Mouse (Mus musculus) limb, embryonic 12.5 days (tissue): ENCODE results near the gene Poc1b. TPM values are rescaled to one million over a fixed set of nuclear protein-coding genes. Genes with fewer than 3 reads are reported as not detected.
A peak's percentile ranks its signal among the peaks of the same experiment; 100 is the strongest.

Source experiments
- ATAC-seq: fragments of 200-750 bp; cut with Nextera tagmentation; 2 replicates; pipeline ENCODE4 v1.8.0; 2017; ENCODE audit warnings: low read depth, moderate TSS enrichment; ENCODE audit not compliant: insufficient number of reproducible peaks, insufficient read depth, low FRiP score, low TSS enrichment
- H3K27ac ChIP-seq: fragments of 300-500 bp; sonication (generic); 2 replicates; pipeline ENCODE4 v1.5.1; 2016; ENCODE audit warnings: mild to moderate bottlenecking, moderate library complexity
- H3K27me3 ChIP-seq: fragments of 300-500 bp; sonication (generic); 2 replicates; pipeline ENCODE4 v1.6.1; 2016; ENCODE audit warnings: mild to moderate bottlenecking, moderate library complexity
- H3K36me3 ChIP-seq: fragments of 300-500 bp; sonication (generic); 2 replicates; pipeline ENCODE4 v1.6.1; 2016; ENCODE audit warnings: mild to moderate bottlenecking, moderate library complexity
- H3K4me1 ChIP-seq: fragments of 300-500 bp; sonication (generic); replicated peaks from 2 replicates; pipeline ENCODE4 v1.6.1; 2016
- H3K4me2 ChIP-seq: fragments of 300-500 bp; sonication (generic); 2 replicates; pipeline ENCODE4 v1.6.1; 2016; ENCODE audit warnings: mild to moderate bottlenecking, moderate library complexity
- H3K4me3 ChIP-seq: fragments of 300-500 bp; sonication (generic); replicated peaks from 2 replicates; pipeline ENCODE4 v1.5.1; 2016; ENCODE audit warnings: mild to moderate bottlenecking
- H3K9ac ChIP-seq: fragments of 300-500 bp; sonication (generic); replicated peaks from 2 replicates; pipeline ENCODE4 v1.6.1; 2016; ENCODE audit warnings: mild to moderate bottlenecking, moderate library complexity
- H3K9me3 ChIP-seq: fragments of 300-500 bp; sonication (generic); 2 replicates; pipeline ENCODE4 v1.6.1; 2016; ENCODE audit warnings: mild to moderate bottlenecking, moderate library complexity
- WGBS: fragments of 180-500 bp; shearing (Covaris S2); methylation state at CpG from one replicate; pipeline ENCODE4 v1.1.7; 2016; 5-methylcytosine and 5-hydroxymethylcytosine counted together
- polyA plus RNA-seq: library from polyadenylated mRNA; unstranded; fragments of >200 nt; fragmentation: Nextera tagmentation; extraction: Ambion mirVana; gene quantifications from 2 replicates; pipeline ENCODE4 v1.2.1, GENCODE M21; 2016

Poc1b gene
- polyA plus RNA-seq, 1 experiment from 2014 or later, result 22.7 TPM

GRCm38 (mm10) chr10:99229031-99229684, 122.3 kb downstream of the Poc1b start:
- H3K36me3 ChIP-seq, result no peaks in the 10 kb centered on the region
- peaks cover 21% of the 10 kb centered on the region for H3K4me1 ChIP-seq
- no peaks in the 10 kb centered on the region for H3K27me3 ChIP-seq
- peak; percentile 52; the same call in 1 of the 2 replicates for ATAC-seq
- H3K9me3 ChIP-seq, result no peaks in the 10 kb centered on the region
- peak overlapping the region; percentile 73 for H3K27ac ChIP-seq
- WGBS, result 4% methylated on average over 16 of the region's 16 CpGs
- peak overlapping the region; percentile 57 for H3K4me2 ChIP-seq
- no peak overlapping the region for H3K9ac ChIP-seq
- H3K4me3 ChIP-seq, result peak overlapping the region; percentile 6; the same call in 1 of the 2 replicates

- H3K36me3 ChIP-seq, result no peaks in the 10 kb centered on the region
- no peak overlapping the region for H3K9ac ChIP-seq
- 76% methylated on average over 7 of the region's 7 CpGs for WGBS
- no peak overlapping the region for H3K27ac ChIP-seq
- no peak for ATAC-seq
- no peak overlapping the region for H3K4me2 ChIP-seq
- H3K27me3 ChIP-seq, result no peaks in the 10 kb centered on the region
- peaks cover 23% of the 10 kb centered on the region for H3K4me1 ChIP-seq
- H3K9me3 ChIP-seq, result no peaks in the 10 kb centered on the region
- no peak overlapping the region for H3K4me3 ChIP-seq
Observed at GRCm38 (mm10) chr10:99232518-99233227, 125.8 kb downstream of the Poc1b start.

DNA sequence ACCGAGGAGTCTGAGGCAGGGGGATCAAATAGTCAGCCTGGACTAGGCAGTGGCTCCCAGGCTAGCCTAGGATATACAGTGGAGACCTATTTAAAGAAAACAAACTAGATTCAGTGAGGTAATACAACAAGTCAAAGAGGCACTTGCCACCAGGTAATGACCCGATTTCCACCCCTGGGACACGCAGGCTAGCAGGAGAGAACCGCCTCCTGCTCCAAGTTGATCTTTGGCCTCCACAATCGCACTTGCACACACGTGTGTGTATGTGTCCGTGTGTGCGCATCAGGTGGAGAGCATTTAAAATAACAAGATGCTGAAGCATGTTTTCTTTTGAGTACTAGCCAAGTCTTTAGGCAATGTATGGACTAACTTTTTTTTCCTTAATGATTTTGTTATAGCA, 127.5 kb downstream of the Poc1b start:
- WGBS, result 91% methylated on average over 8 of the region's 8 CpGs
- no peaks in the 10 kb centered on the region for H3K9me3 ChIP-seq

GRCm38 (mm10) chr10:99235081-99235480, 128.2 kb downstream of the Poc1b start:
- ATAC-seq, result no peak
- WGBS, result 93% methylated on average over 9 of the region's 9 CpGs

More for the DNA sequence above, 127.5 kb downstream of the Poc1b start:
- Histone ChIP-seq H3K4me1 (peaks cover 10% of the 10 kb centered on the region), H3K4me3 (no peak overlapping the region), H3K4me2 (no peak overlapping the region), H3K27ac (no peak overlapping the region), H3K27me3 (no peaks in the 10 kb centered on the region), H3K36me3 (no peaks in the 10 kb centered on the region), H3K9ac (no peak overlapping the region)
- ATAC-seq, result no peak

DNA sequence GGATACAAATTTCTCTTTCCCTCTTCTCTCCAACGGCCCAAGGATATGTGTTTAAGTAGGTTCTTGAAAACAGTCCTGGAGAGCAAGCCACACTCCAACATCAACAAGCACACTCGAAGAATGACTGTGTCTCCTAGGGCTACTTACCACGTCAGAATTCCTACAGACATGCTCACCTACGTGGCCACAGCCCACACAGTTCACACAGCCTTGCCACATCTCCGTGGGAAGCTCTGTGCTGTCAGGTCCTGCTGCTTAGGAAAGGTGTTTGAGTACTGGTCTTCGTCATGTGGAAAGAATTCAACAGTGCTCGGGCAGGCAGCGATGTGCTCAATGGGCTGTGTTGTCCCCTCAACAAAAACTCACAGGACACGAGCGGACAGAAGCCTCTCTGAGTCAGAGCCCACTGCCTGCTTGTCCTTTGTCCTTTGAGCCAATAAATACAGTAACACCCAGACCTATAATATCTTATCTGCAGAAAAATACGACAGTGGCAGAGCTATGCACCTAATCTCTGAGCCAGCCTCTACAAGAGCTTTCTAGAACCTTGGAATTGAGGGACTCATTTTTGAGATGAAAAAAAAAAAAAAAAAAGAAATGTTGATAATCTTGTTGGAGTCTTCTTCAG, 130.5 kb downstream of the Poc1b start:
- H3K9ac ChIP-seq, result no peak overlapping the region
- ATAC-seq, result no peak
- H3K9me3 ChIP-seq, result no peaks in the 10 kb centered on the region
- H3K27ac ChIP-seq, result no peak overlapping the region
- peaks cover 23% of the 10 kb centered on the region for H3K4me1 ChIP-seq
- H3K4me3 ChIP-seq, result no peak overlapping the region
- no peaks in the 10 kb centered on the region for H3K36me3 ChIP-seq
- no peaks in the 10 kb centered on the region for H3K27me3 ChIP-seq
- H3K4me2 ChIP-seq, result no peak overlapping the region
- WGBS, result 79% methylated on average over 11 of the region's 11 CpGs

More at GRCm38 (mm10) chr10:99235081-99235480, 128.2 kb downstream of the Poc1b start:
- Histone ChIP-seq H3K4me1 (peaks cover 11% of the 10 kb centered on the region; the same call in 1 of the 2 replicates), H3K4me2 (no peak overlapping the region), H3K9ac (no peak overlapping the region), H3K9me3 (no peaks in the 10 kb centered on the region), H3K27me3 (no peaks in the 10 kb centered on the region), H3K36me3 (no peaks in the 10 kb centered on the region), H3K27ac (no peak overlapping the region), H3K4me3 (no peak overlapping the region)

DNA sequence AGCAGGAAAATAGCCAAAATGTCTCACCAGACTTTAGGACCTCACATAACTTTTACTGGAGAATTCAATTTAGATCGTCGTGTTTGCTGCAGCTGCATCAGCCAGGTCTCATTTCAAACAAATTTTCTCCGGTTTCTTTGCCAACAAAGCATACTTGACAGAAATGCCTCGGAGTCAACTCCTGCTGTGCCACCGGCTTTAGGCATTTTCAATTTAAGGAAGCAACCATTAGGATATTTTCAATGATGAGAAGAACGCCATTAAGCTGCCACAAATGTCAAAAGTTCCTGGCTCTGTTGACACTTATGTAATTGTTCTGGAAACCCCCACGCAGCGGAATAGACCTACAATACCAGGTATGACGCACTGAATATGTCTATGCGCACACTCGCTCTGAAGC, 131.7 kb downstream of the Poc1b start:
- H3K4me1 ChIP-seq, result peaks cover 33% of the 10 kb centered on the region
- ATAC-seq, result no peak
- no peaks in the 10 kb centered on the region for H3K36me3 ChIP-seq
- no peaks in the 10 kb centered on the region for H3K27me3 ChIP-seq
- H3K4me2 ChIP-seq, result no peak overlapping the region
- no peak overlapping the region for H3K4me3 ChIP-seq
- WGBS, result 63% methylated on average over 11 of the region's 11 CpGs
- no peak overlapping the region for H3K9ac ChIP-seq
- H3K9me3 ChIP-seq, result no peaks in the 10 kb centered on the region
- no peak overlapping the region for H3K27ac ChIP-seq

DNA sequence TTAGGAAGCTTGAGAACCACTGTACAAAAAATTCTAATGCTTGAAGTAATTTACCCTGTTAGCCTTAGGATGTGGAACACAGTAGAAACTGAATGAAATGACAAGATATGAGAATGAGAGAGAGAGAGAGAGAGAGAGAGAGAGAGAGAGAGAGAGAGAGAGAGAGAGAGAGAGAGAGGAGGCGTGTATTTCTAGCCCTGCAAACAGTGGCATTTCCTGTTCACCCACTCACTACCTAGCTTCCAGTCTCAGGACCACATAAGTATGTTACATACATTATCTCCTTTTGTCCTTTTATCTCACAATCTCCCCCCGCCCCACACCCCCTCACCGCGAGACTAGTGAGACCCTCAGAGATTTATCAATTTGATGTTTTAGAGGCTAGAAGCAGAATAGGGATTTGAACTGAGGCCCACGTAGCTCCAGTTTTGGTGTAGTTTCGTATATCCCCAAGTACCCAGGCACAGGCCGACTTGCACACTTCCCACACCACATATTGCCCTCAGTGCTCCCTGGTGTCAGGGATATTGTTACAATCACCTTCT, 134.5 kb downstream of the Poc1b start:
- H3K27me3 ChIP-seq, result no peaks in the 10 kb centered on the region
- H3K27ac ChIP-seq, result peak overlapping the region; percentile 56
- H3K36me3 ChIP-seq, result no peaks in the 10 kb centered on the region
- no peaks in the 10 kb centered on the region for H3K9me3 ChIP-seq
- H3K9ac ChIP-seq, result no peak overlapping the region
- H3K4me1 ChIP-seq, result peaks cover 44% of the 10 kb centered on the region
- ATAC-seq, result no peak
- 68% methylated on average over 7 of the region's 7 CpGs for WGBS
- no peak overlapping the region for H3K4me3 ChIP-seq
- no peak overlapping the region for H3K4me2 ChIP-seq

GRCm38 (mm10) chr10:99241829-99242711, 135.2 kb downstream of the Poc1b start:
- Histone ChIP-seq H3K4me3 (no peak overlapping the region), H3K27ac (peak overlapping the region; percentile 56), H3K9ac (no peak overlapping the region), H3K27me3 (no peaks in the 10 kb centered on the region), H3K9me3 (no peaks in the 10 kb centered on the region), H3K4me2 (no peak overlapping the region), H3K36me3 (no peaks in the 10 kb centered on the region), H3K4me1 (peaks cover 43% of the 10 kb centered on the region)
- 59% methylated on average over 16 of the region's 16 CpGs for WGBS
- ATAC-seq, result no peak

- ATAC-seq, result no peak
- Histone ChIP-seq H3K4me1 (peaks cover 40% of the 10 kb centered on the region), H3K27ac (0 out of 2 replicates have a peak overlapping the region, but pooled peaks have one; percentile 26), H3K4me2 (no peak overlapping the region), H3K9me3 (no peaks in the 10 kb centered on the region), H3K36me3 (no peaks in the 10 kb centered on the region), H3K9ac (no peak overlapping the region), H3K4me3 (no peak overlapping the region), H3K27me3 (no peaks in the 10 kb centered on the region)
- WGBS, result 70% methylated on average over 10 of the region's 10 CpGs
Observed at GRCm38 (mm10) chr10:99242721-99243120, 135.9 kb downstream of the Poc1b start.

DNA sequence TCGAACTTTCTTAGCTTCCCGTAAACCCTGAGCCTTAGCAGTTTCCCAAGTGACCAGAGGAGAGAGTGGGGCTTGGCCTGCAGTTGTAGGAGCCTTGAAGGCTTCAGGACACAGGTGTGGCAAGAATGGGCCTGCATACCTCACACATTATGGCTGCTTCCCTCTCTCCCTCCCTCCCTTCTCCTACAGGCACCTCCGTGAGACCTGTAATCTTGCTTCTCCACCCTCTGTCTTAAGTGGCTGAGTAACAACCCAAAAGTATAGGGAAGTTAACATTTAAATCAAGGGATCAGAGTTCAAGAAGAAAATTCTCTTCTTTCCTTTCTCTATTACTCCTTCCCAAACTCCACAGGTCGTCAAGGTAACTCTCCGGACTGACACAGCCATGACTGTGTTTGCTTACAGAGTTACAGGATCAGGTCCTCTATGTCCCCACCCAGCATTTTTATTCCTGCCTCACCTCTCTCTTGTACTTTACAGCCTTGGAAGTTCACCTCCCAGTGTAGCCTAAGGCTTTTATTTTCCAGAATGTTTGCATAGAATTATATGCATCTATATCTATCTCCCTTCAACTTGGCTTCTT, 137.2 kb downstream of the Poc1b start:
- 44% methylated on average over 5 of the region's 5 CpGs for WGBS
- no peaks in the 10 kb centered on the region for H3K27me3 ChIP-seq
- no peak overlapping the region for H3K27ac ChIP-seq
- H3K4me2 ChIP-seq, result no peak overlapping the region
- H3K4me1 ChIP-seq, result peaks cover 40% of the 10 kb centered on the region
- no peaks in the 10 kb centered on the region for H3K36me3 ChIP-seq
- no peak for ATAC-seq
- no peak overlapping the region for H3K4me3 ChIP-seq
- no peak overlapping the region for H3K9ac ChIP-seq
- H3K9me3 ChIP-seq, result no peaks in the 10 kb centered on the region
